Mouse (Mus musculus) heart, postnatal 14 days (tissue): Measurements from ENCODE around the gene Prn. TPM values are rescaled to one million over a fixed set of nuclear protein-coding genes. Genes with fewer than 3 reads are reported as not detected.

ENCODE experiments used
- DNase-seq, 2 experiments: peaks; one replicate each; pipeline ENCODE4 v3.0.0; 2021 to 2022
- intact Hi-C: fragments of 180-260 bp; cut with DNase I; formaldehyde crosslinking; loops from one replicate; pipeline ENCODE4 v1.15.1; 2025
- total RNA-seq, 2 experiments: library from RNA; stranded (reverse); gene quantifications; 2 replicates each; pipeline ENCODE4 v1.2.3; 2021

The Prn gene
- total RNA-seq, 2 experiments from 2014 or later, result 0.71 to 2.8 TPM

GRCm38 (mm10) chr2:131987950-131988349 is 78.2 kb downstream of the Prn start:
- no peak for DNase-seq
- intact Hi-C loops, result loop anchor here (10.0 kb wide), 1 partner anchor 497 kb away; no protein-coding TSS in a partner anchor

GRCm38 (mm10) chr2:131988550-131988949 is 78.8 kb downstream of the Prn start:
- intact Hi-C loops, result loop anchor here (10.0 kb wide), 1 partner anchor 496 kb away; no protein-coding TSS in a partner anchor
- DNase-seq, result no peak

GRCm38 (mm10) chr2:131992487-131992886 is 82.7 kb downstream of the Prn start:
- DNase-seq, result no peak
- intact Hi-C loops, result no loop called here

- DNase-seq, result no peak
- intact Hi-C loops, result no loop called here
Measured at GRCm38 (mm10) chr2:131993151-131993550, 83.4 kb downstream of the Prn start.

- intact Hi-C loops, result no loop called here
- no peak for DNase-seq
Measured at GRCm38 (mm10) chr2:131993563-131994088, 83.9 kb downstream of the Prn start.

- DNase-seq, result no peak
- intact Hi-C loops, result no loop called here
Measured at GRCm38 (mm10) chr2:131994971-131995370, 85.2 kb downstream of the Prn start.

GRCm38 (mm10) chr2:131995742-131996141 is 86.0 kb downstream of the Prn start:
- intact Hi-C loops, result no loop called here
- no peak for DNase-seq

- intact Hi-C loops, result no loop called here
Measured at GRCm38 (mm10) chr2:131996369-131996768, 86.6 kb downstream of the Prn start.

GRCm38 (mm10) chr2:131997356-131997755 is 87.6 kb downstream of the Prn start:
- intact Hi-C loops, result no loop called here
- no peak for DNase-seq

More at GRCm38 (mm10) chr2:131996369-131996768, 86.6 kb downstream of the Prn start:
- DNase-seq, result no peak

GRCm38 (mm10) chr2:132001696-132002334 is 92.1 kb downstream of the Prn start:
- intact Hi-C loops, result no loop called here
- no peak for DNase-seq

GRCm38 (mm10) chr2:132003916-132004315 is 94.2 kb downstream of the Prn start:
- no peak for DNase-seq
- intact Hi-C loops, result no loop called here

- intact Hi-C loops, result no loop called here
- DNase-seq, result no peak
Measured at GRCm38 (mm10) chr2:132004495-132005136, 94.9 kb downstream of the Prn start.

- peak in 1 of 2 experiments; percentile 23 for DNase-seq
- intact Hi-C loops, result no loop called here
Measured at GRCm38 (mm10) chr2:132005445-132005844, 95.7 kb downstream of the Prn start.

Other genes starting within 250 kb of the Prn start
- not detected for gene Erv3, start 50.2 kb upstream of the Prn start, total RNA-seq
- gene Prnp, start within 50 bp of the Prn start, total RNA-seq, result 10 to 100 TPM; 81.6 to 88.1 TPM
- gene Prnd, start 40.9 kb downstream of the Prn start, total RNA-seq, result 10 to 100 TPM in 1 of 2 experiments, 1 to 10 TPM in 1; 3.2 to 10.4 TPM
- 10 to 100 TPM; 13.7 to 17.8 TPM for gene Rassf2, start 120.3 kb downstream of the Prn start, total RNA-seq
- gene Slc23a2, start 235.2 kb downstream of the Prn start, total RNA-seq, result 10 to 100 TPM; 15.4 to 16.0 TPM